Mouse (Mus musculus) mature B cell (primary cell): ENCODE measurements around the gene Olfr140.

Experiments
- in situ Hi-C: fragments of 300-500 bp; cut with MboI; formaldehyde crosslinking; loops from 2 replicates; pipeline ENCODE4 v1.14.3; 2019

Olfr140 gene

GRCm38 (mm10) chr2:90063494-90063893, at the start of gene Olfr140:
TSS of gene Olfr140 (minus strand) at chr2:90063594.
- in situ Hi-C loops: no loop called here

GRCm38 (mm10) chr2:90070065-90070464, 6.7 kb upstream of the Olfr140 start:
- in situ Hi-C loops: no loop called here

GRCm38 (mm10) chr2:90035037-90035436, 28.4 kb downstream of the Olfr140 start, which contains the start of gene Olfr1265:
TSS of gene Olfr1265 (plus strand) at chr2:90035337.
- in situ Hi-C loops: no loop called here

GRCm38 (mm10) chr2:90025477-90025876, 37.9 kb downstream of the Olfr140 start, which contains the start of gene Olfr1264:
TSS of gene Olfr1264 (minus strand) at chr2:90025577.
- in situ Hi-C loops: no loop called here

GRCm38 (mm10) chr2:90011831-90012230, 51.6 kb downstream of the Olfr140 start, which contains the start of gene Olfr1263:
TSS of gene Olfr1263 (plus strand) at chr2:90012131.
- in situ Hi-C loops: no loop called here

- in situ Hi-C loops: no loop called here
These were observed 63.5 kb downstream of the Olfr140 start, which contains the start of gene Olfr1262 for GRCm38 (mm10) chr2:89999845-90000244. TSS of gene Olfr1262 (plus strand) at chr2:90000145.
